Mouse (Mus musculus): ENCODE data around the gene Polr1b. TPM values are rescaled to one million over a fixed set of nuclear protein-coding genes. Genes with fewer than 3 reads are reported as not detected.

The Polr1b gene
- total and polyA plus RNA-seq, 3 experiments = 22.5 to 42.6 (median 29.3) TPM

DNA sequence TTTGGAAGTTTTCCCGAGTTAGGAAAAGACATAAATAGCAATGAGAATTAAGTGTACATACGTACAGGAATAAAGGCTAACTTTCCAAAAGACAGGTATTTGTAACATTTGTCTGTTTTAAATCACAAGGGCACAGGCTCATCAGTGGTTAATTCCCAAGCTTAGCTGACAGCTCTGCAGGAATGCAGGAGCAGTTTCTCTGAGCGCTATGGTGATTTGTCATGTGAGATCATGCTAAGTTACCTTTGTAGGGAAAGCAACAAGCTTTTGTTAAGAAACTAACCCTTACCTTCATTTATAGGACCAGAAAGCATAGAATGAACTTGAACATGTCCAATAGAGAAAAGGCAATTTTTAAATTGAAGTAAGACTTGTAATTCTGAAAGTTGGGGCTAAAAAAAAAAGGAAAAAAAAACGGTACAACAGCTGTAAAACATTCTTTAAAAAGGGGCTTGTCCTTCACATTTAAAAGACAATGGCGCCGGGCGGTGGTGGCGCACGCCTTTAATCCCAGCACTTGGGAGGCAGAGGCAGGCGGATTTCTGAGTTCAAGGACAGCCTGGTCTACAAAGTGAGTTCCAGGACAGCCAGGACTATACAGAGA lies 39.2 kb upstream of the Polr1b start:
- ATAC-seq (ENCODE audit: extremely low read depth, insufficient number of reproducible peaks, low FRiP score, poor library complexity, severe bottlenecking) (no peak), DNase-seq (ENCODE audit: low spot score) (no peak)
- H3K4me3 ChIP-seq (ENCODE audit: low read depth, low read length) = no peak overlapping the region
- no peaks in the 10 kb centered on the region for H3K36me3 ChIP-seq (replicated peaks)
- TF ChIP-seq CTCF (IDR thresholded peaks at IDR 0.05; ENCODE audit: low read depth, low read length) (no peak), GATA1 (IDR thresholded peaks at IDR 0.05; ENCODE audit: borderline replicate concordance, low read length) (no peak), TAL1 (conservative IDR thresholded peaks at IDR 0.05; ENCODE audit: low read depth, low read length) (no peak), POLR2AphosphoS5 (IDR thresholded peaks at IDR 0.05; ENCODE audit: insufficient replicate concordance, low read depth, low read length) (no peak), GATA2 (IDR thresholded peaks at IDR 0.05; ENCODE audit: borderline replicate concordance, low read depth, low read length) (no peak)
- peaks cover 11% of the 10 kb centered on the region for H3K27me3 ChIP-seq (ENCODE audit: insufficient read depth, low read length)
- peaks cover 3% of the 10 kb centered on the region; the same call in 1 of the 2 replicates for H3K4me1 ChIP-seq (ENCODE audit: insufficient read depth, low read depth, low read length)
- peaks cover 3% of the 10 kb centered on the region for H3K9me3 ChIP-seq (replicated peaks)

DNA sequence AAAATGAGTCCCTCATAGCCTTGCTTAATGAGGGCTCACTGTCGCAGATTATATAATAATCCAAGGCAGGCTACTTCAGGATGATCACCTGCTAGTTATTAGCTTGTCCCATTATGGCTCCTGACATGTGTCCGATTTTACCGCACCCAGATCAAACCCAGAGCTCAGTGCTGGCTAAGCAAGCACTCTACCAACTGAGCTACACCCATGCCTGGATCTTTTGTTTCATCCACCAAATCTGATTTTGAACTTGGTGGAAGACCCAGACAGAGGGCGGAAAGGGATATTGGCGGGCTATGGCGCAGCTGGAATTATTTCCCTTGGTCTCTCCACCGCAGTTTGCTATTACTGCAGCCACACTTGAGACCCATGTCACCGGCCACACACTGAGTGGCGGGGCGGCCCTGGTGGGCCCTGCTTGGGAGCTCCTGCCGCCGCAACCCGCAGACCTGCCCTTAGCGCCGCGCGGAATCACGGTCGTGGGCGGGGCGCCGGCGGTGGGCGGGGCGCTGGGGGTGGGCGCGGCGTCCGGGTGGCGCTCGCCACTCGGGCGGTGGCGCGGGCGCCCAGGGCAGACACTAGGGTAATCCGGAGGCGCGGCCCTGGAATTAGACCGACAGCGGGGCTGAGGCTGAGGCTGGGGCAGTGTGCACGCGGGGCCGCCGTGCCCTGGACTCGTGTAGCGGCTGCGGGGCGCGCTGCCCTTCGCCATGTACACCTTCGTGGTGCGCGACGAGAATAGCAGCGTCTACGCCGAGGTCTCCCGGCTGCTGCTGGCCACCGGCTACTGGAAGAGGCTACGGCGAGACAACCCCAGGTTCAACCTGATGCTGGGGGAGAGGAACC lies 35.1 kb upstream of the Polr1b start, which contains the start of gene Ttl:
Ttl (plus strand) TSS at position 506 of the 846 bp plus-strand sequence.
- DNase-seq (ENCODE audit: low spot score) (no peak), ATAC-seq (ENCODE audit: extremely low read depth, insufficient number of reproducible peaks, low FRiP score, poor library complexity, severe bottlenecking) (no peak)
- Histone ChIP-seq H3K9me3 (replicated peaks) (peaks cover 3% of the 10 kb centered on the region), H3K27me3 (ENCODE audit: insufficient read depth, low read length) (peaks cover 11% of the 10 kb centered on the region), H3K4me1 (ENCODE audit: insufficient read depth, low read depth, low read length) (no peaks in the 10 kb centered on the region), H3K4me3 (ENCODE audit: low read depth, low read length) (no peak within 1 kb of the TSS; the same call in 1 of the 2 replicates), H3K36me3 (replicated peaks) (no peaks in the 10 kb centered on the region)
- no peak for TF ChIP-seq TAL1 (conservative IDR thresholded peaks at IDR 0.05; ENCODE audit: low read depth, low read length)
- TF ChIP-seq GATA1 (IDR thresholded peaks at IDR 0.05; ENCODE audit: borderline replicate concordance, low read length) = no peak
- no peak for TF ChIP-seq POLR2AphosphoS5 (IDR thresholded peaks at IDR 0.05; ENCODE audit: insufficient replicate concordance, low read depth, low read length)
- no peak for TF ChIP-seq CTCF (IDR thresholded peaks at IDR 0.05; ENCODE audit: low read depth, low read length)
- TF ChIP-seq GATA2 (IDR thresholded peaks at IDR 0.05; ENCODE audit: borderline replicate concordance, low read depth, low read length) = no peak

DNA sequence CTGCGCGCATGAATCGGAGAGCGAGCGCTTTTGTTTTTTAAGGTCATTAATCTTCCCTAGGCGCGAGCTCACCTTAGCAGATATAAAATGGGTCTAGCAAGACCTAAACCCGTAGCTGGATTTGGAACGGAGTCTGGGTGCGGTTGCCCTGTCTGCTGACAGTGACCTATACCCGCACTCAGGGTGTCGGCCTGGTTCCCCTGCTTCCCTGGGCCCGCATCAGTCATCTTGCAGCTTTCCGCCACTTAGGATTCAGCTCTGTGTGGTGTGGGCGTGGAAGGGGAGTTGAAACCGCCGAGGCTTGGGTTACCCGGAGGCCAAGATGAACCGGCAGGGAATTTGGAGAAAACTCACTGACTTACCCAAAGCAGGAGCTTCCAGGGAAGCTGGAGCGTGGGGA lies 34.5 kb upstream of the Polr1b start:
- H3K4me1 ChIP-seq (ENCODE audit: insufficient read depth, low read depth, low read length) = no peaks in the 10 kb centered on the region
- ATAC-seq (ENCODE audit: extremely low read depth, insufficient number of reproducible peaks, low FRiP score, poor library complexity, severe bottlenecking) = no peak

DNA sequence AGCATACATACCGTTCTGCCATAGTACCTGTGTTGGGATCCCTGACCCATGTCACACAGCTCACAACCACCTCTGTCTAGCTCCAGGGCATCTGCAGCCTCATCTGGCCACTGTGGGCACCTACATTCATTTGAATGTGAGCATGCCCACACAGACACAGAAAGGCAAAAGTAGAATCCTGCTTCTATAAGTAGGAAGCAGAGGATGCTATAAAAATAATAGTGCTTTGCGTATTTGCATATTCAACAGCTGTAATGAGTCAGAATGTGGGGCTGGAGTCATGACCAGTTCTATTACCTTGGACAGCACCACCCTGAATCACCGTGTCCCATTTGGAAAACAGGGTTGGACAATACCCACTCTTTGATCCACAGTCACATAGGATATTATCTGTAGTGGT lies 30.5 kb upstream of the Polr1b start:
- ATAC-seq (ENCODE audit: extremely low read depth, insufficient number of reproducible peaks, low FRiP score, poor library complexity, severe bottlenecking) = no peak
- TF ChIP-seq CTCF (IDR thresholded peaks at IDR 0.05; ENCODE audit: low read depth, low read length) (no peak), GATA1 (IDR thresholded peaks at IDR 0.05; ENCODE audit: borderline replicate concordance, low read length) (no peak), TAL1 (conservative IDR thresholded peaks at IDR 0.05; ENCODE audit: low read depth, low read length) (no peak), GATA2 (IDR thresholded peaks at IDR 0.05; ENCODE audit: borderline replicate concordance, low read depth, low read length) (no peak)
- Histone ChIP-seq H3K4me3 (ENCODE audit: low read depth, low read length) (no peak overlapping the region), H3K4me1 (ENCODE audit: insufficient read depth, low read depth, low read length) (no peaks in the 10 kb centered on the region), H3K27me3 (ENCODE audit: insufficient read depth, low read length) (peaks cover 6% of the 10 kb centered on the region; the same call in 1 of the 2 replicates), H3K36me3 (replicated peaks) (no peaks in the 10 kb centered on the region), H3K9me3 (replicated peaks) (peaks cover 3% of the 10 kb centered on the region)
- no peak for DNase-seq (ENCODE audit: low spot score)

More for the DNA sequence above, 34.5 kb upstream of the Polr1b start:
- TF ChIP-seq GATA2 (IDR thresholded peaks at IDR 0.05; ENCODE audit: borderline replicate concordance, low read depth, low read length) (no peak), GATA1 (IDR thresholded peaks at IDR 0.05; ENCODE audit: borderline replicate concordance, low read length) (no peak), POLR2AphosphoS5 (IDR thresholded peaks at IDR 0.05; ENCODE audit: insufficient replicate concordance, low read depth, low read length) (no peak), CTCF (IDR thresholded peaks at IDR 0.05; ENCODE audit: low read depth, low read length) (no peak), TAL1 (conservative IDR thresholded peaks at IDR 0.05; ENCODE audit: low read depth, low read length) (no peak)
- Histone ChIP-seq H3K36me3 (replicated peaks) (no peaks in the 10 kb centered on the region), H3K4me3 (ENCODE audit: low read depth, low read length) (no peak overlapping the region), H3K9me3 (replicated peaks) (peaks cover 3% of the 10 kb centered on the region), H3K27me3 (ENCODE audit: insufficient read depth, low read length) (peaks cover 11% of the 10 kb centered on the region)
- no peak for DNase-seq (ENCODE audit: low spot score)

DNA sequence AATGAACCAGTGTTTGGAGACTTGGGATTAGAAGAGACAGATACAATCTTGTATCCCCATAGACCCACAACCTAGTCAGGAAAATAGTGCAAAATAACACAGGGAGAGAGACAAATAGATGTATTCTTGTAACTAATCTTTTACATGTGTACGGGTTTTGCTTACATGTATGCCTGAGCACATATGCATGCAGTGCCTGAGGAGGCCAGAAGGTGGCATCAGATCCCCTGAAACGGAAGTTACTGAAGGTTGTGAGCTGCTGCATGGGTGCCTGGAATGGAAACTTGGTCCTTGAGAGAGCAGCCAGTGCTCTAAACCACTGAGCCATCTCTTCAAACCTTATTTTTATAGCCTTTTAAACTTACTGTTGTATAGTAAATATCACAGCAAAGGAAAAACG lies 22.5 kb upstream of the Polr1b start:
- no peak for DNase-seq (ENCODE audit: low spot score)
- TF ChIP-seq GATA2 (IDR thresholded peaks at IDR 0.05; ENCODE audit: borderline replicate concordance, low read depth, low read length) (no peak), GATA1 (IDR thresholded peaks at IDR 0.05; ENCODE audit: borderline replicate concordance, low read length) (no peak), TAL1 (conservative IDR thresholded peaks at IDR 0.05; ENCODE audit: low read depth, low read length) (no peak), POLR2AphosphoS5 (IDR thresholded peaks at IDR 0.05; ENCODE audit: insufficient replicate concordance, low read depth, low read length) (no peak), CTCF (IDR thresholded peaks at IDR 0.05; ENCODE audit: low read depth, low read length) (peak; percentile 54)
- ATAC-seq (ENCODE audit: extremely low read depth, insufficient number of reproducible peaks, low FRiP score, poor library complexity, severe bottlenecking) = no peak
- Histone ChIP-seq H3K36me3 (replicated peaks) (no peaks in the 10 kb centered on the region), H3K27me3 (ENCODE audit: insufficient read depth, low read length) (peaks cover 2% of the 10 kb centered on the region; the same call in 1 of the 2 replicates), H3K4me1 (ENCODE audit: insufficient read depth, low read depth, low read length) (peaks cover 2% of the 10 kb centered on the region; the same call in 1 of the 2 replicates), H3K9me3 (replicated peaks) (no peaks in the 10 kb centered on the region), H3K4me3 (ENCODE audit: low read depth, low read length) (no peak overlapping the region)

DNA sequence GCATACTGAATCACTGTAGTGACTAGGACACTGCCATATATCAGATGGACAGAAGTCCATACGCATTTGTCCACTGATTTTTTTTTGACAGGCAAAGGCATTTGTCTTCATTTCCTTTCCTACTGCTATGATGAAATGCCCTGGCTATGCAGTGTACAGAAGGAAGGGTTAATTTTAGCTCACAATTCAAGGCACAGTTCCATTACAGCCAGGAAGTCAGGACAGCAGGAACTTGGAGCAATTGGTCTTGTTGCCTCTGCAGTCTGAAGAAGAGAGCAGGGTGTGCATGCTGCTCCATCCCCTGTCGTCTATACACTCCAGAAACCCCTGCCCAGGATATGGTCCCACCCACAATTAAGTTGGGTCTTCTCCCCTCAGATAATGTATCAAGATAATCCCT lies 21.6 kb upstream of the Polr1b start:
- ATAC-seq (ENCODE audit: extremely low read depth, insufficient number of reproducible peaks, low FRiP score, poor library complexity, severe bottlenecking) (no peak), DNase-seq (ENCODE audit: low spot score) (no peak)
- Histone ChIP-seq H3K27me3 (ENCODE audit: insufficient read depth, low read length) (peaks cover 2% of the 10 kb centered on the region; the same call in 1 of the 2 replicates), H3K36me3 (replicated peaks) (no peaks in the 10 kb centered on the region), H3K4me3 (ENCODE audit: low read depth, low read length) (no peak overlapping the region), H3K9me3 (replicated peaks) (no peaks in the 10 kb centered on the region), H3K4me1 (ENCODE audit: insufficient read depth, low read depth, low read length) (peaks cover 2% of the 10 kb centered on the region; the same call in 1 of the 2 replicates)
- no peak for TF ChIP-seq TAL1 (conservative IDR thresholded peaks at IDR 0.05; ENCODE audit: low read depth, low read length)
- TF ChIP-seq CTCF (IDR thresholded peaks at IDR 0.05; ENCODE audit: low read depth, low read length) = no peak
- no peak for TF ChIP-seq GATA1 (IDR thresholded peaks at IDR 0.05; ENCODE audit: borderline replicate concordance, low read length)
- no peak for TF ChIP-seq POLR2AphosphoS5 (IDR thresholded peaks at IDR 0.05; ENCODE audit: insufficient replicate concordance, low read depth, low read length)
- no peak for TF ChIP-seq GATA2 (IDR thresholded peaks at IDR 0.05; ENCODE audit: borderline replicate concordance, low read depth, low read length)

Measured in G1E (cell line).